Mouse (Mus musculus): ENCODE results near the gene Coa4.

DNA sequence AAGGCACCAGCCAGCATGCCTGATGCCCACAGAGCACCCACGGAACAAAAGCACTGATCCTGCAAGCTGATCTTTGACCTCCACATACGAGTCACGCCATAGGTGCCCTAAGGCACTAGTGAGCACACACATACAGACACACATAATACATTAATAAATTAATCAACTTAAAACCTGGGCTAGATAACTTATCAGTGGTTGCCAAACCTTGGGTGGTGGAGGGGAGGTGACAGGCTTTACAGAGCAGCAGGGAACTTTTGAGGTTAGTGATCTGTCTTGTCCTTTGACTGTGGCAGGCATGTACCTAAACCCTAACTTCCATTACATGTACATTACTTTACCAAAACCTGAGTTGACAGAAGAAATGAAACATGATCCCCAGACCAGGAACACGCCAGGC, 22.5 kb downstream of the Coa4 start:
- no peak for TF ChIP-seq CTCF (IDR thresholded peaks at IDR 0.05; ENCODE audit: low read depth, low read length)
- no peak for TF ChIP-seq POLR2A (IDR thresholded peaks at IDR 0.05; ENCODE audit: borderline replicate concordance, low read depth, low read length)
